Mouse (Mus musculus) erythroblast, embryonic 14.5 days (primary cell): ENCODE results near the gene Dyrk1a. TPM values are rescaled to one million over a fixed set of nuclear protein-coding genes. Genes with fewer than 3 reads are reported as not detected.

Source experiments
- H3K27me3 ChIP-seq: 2 replicates; pipeline ENCODE4 v1.6.1; 2012; ENCODE audit warnings: inconsistent platforms; ENCODE audit not compliant: control insufficient read depth
- H3K36me3 ChIP-seq: 2 replicates; pipeline ENCODE4 v1.6.1; 2012; ENCODE audit warnings: mild to moderate bottlenecking, inconsistent platforms; ENCODE audit not compliant: control insufficient read depth
- H3K4me1 ChIP-seq: 2 replicates; pipeline ENCODE4 v1.6.1; 2012; ENCODE audit warnings: inconsistent platforms; ENCODE audit not compliant: control insufficient read depth
- H3K4me3 ChIP-seq: replicated peaks from 2 replicates; pipeline ENCODE3; 2012; ENCODE audit warnings: moderate library complexity, mild to moderate bottlenecking, inconsistent platforms
- H3K9me3 ChIP-seq: 2 replicates; pipeline ENCODE4 v1.6.1; 2012; ENCODE audit warnings: low read length, inconsistent platforms, mixed read lengths; ENCODE audit not compliant: control insufficient read depth
- GATA1 ChIP-seq: IDR thresholded peaks from 2 replicates; pipeline ENCODE4 v1.6.1; 2012; ENCODE audit warnings: low read length, inconsistent platforms, mixed read lengths
- TAL1 ChIP-seq: IDR thresholded peaks from 3 replicates; pipeline ENCODE4 v1.6.1; 2012; ENCODE audit warnings: low read length, inconsistent platforms, mixed read lengths
- polyA plus RNA-seq: library from polyadenylated mRNA; stranded (reverse); fragments of >175 nt; gene quantifications from 2 replicates; pipeline ENCODE4 v1.2.3, GENCODE M21; 2012

Dyrk1a gene
- polyA plus RNA-seq, 1 experiment: 2.2 TPM

- TF ChIP-seq TAL1 (no peak), GATA1 (no peak)
- H3K4me1 ChIP-seq: peaks cover 52% of the 10 kb centered on the region
- no peaks in the 10 kb centered on the region for H3K27me3 ChIP-seq
Observed at GRCm38 (mm10) chr16:94637423-94637822, 67.6 kb downstream of the Dyrk1a start.

GRCm38 (mm10) chr16:94641799-94642198 is 72.0 kb downstream of the Dyrk1a start:
- no peak for TF ChIP-seq TAL1
- no peak for TF ChIP-seq GATA1
- Histone ChIP-seq H3K9me3 (no peaks in the 10 kb centered on the region), H3K36me3 (peaks cover 39% of the 10 kb centered on the region), H3K4me3 (no peak overlapping the region), H3K4me1 (peaks cover 50% of the 10 kb centered on the region), H3K27me3 (no peaks in the 10 kb centered on the region)

More at GRCm38 (mm10) chr16:94637423-94637822, 67.6 kb downstream of the Dyrk1a start:
- Histone ChIP-seq H3K36me3 (peaks cover 34% of the 10 kb centered on the region), H3K9me3 (no peaks in the 10 kb centered on the region), H3K4me3 (no peak overlapping the region)

- H3K4me3 ChIP-seq: no peak overlapping the region
- TF ChIP-seq TAL1: no peak
- no peak for TF ChIP-seq GATA1
- H3K27me3 ChIP-seq: no peaks in the 10 kb centered on the region
- H3K9me3 ChIP-seq: no peaks in the 10 kb centered on the region
- peaks cover 22% of the 10 kb centered on the region for H3K4me1 ChIP-seq
- peaks cover 31% of the 10 kb centered on the region for H3K36me3 ChIP-seq
Observed at GRCm38 (mm10) chr16:94647153-94647552, 77.3 kb downstream of the Dyrk1a start.

- no peak for TF ChIP-seq GATA1
- TF ChIP-seq TAL1: no peak
- Histone ChIP-seq H3K36me3 (peaks cover 25% of the 10 kb centered on the region), H3K9me3 (no peaks in the 10 kb centered on the region), H3K4me1 (peaks cover 16% of the 10 kb centered on the region), H3K4me3 (no peak overlapping the region), H3K27me3 (no peaks in the 10 kb centered on the region)
Observed at GRCm38 (mm10) chr16:94647925-94648324, 78.1 kb downstream of the Dyrk1a start.

- Histone ChIP-seq H3K36me3 (peaks cover 22% of the 10 kb centered on the region), H3K27me3 (no peaks in the 10 kb centered on the region), H3K4me3 (no peak overlapping the region), H3K4me1 (peaks cover 16% of the 10 kb centered on the region), H3K9me3 (no peaks in the 10 kb centered on the region)
- TF ChIP-seq TAL1 (no peak), GATA1 (no peak)
Observed at GRCm38 (mm10) chr16:94649861-94650260, 80.1 kb downstream of the Dyrk1a start.

GRCm38 (mm10) chr16:94652091-94652713 is 82.4 kb downstream of the Dyrk1a start:
- peaks cover 16% of the 10 kb centered on the region for H3K36me3 ChIP-seq
- TF ChIP-seq GATA1 (no peak), TAL1 (no peak)
- H3K4me3 ChIP-seq: no peak overlapping the region
- peaks cover 11% of the 10 kb centered on the region for H3K4me1 ChIP-seq
- H3K9me3 ChIP-seq: no peaks in the 10 kb centered on the region
- no peaks in the 10 kb centered on the region for H3K27me3 ChIP-seq

GRCm38 (mm10) chr16:94655083-94655482 is 85.3 kb downstream of the Dyrk1a start:
- H3K27me3 ChIP-seq: no peaks in the 10 kb centered on the region
- no peaks in the 10 kb centered on the region for H3K9me3 ChIP-seq
- H3K4me1 ChIP-seq: peaks cover 5% of the 10 kb centered on the region
- no peak overlapping the region for H3K4me3 ChIP-seq
- TF ChIP-seq TAL1 (no peak), GATA1 (no peak)
- H3K36me3 ChIP-seq: peaks cover 21% of the 10 kb centered on the region

- H3K27me3 ChIP-seq: no peaks in the 10 kb centered on the region
- no peaks in the 10 kb centered on the region for H3K9me3 ChIP-seq
- TF ChIP-seq GATA1 (no peak), TAL1 (no peak)
- peaks cover 5% of the 10 kb centered on the region for H3K4me1 ChIP-seq
- peaks cover 32% of the 10 kb centered on the region for H3K36me3 ChIP-seq
- no peak overlapping the region for H3K4me3 ChIP-seq
Observed at GRCm38 (mm10) chr16:94656891-94657290, 87.1 kb downstream of the Dyrk1a start.

- peaks cover 4% of the 10 kb centered on the region; the same call in 1 of the 2 replicates for H3K4me1 ChIP-seq
- H3K36me3 ChIP-seq: peaks cover 42% of the 10 kb centered on the region
- H3K4me3 ChIP-seq: no peak overlapping the region
- no peaks in the 10 kb centered on the region for H3K27me3 ChIP-seq
- TF ChIP-seq TAL1 (no peak), GATA1 (no peak)
- H3K9me3 ChIP-seq: no peaks in the 10 kb centered on the region
Observed at GRCm38 (mm10) chr16:94659394-94659793, 89.6 kb downstream of the Dyrk1a start.

- TF ChIP-seq TAL1: no peak
- TF ChIP-seq GATA1: no peak
- H3K9me3 ChIP-seq: no peaks in the 10 kb centered on the region
- H3K36me3 ChIP-seq: peaks cover 51% of the 10 kb centered on the region
- H3K4me1 ChIP-seq: peaks cover 4% of the 10 kb centered on the region; the same call in 1 of the 2 replicates
- H3K27me3 ChIP-seq: no peaks in the 10 kb centered on the region
- no peak overlapping the region for H3K4me3 ChIP-seq
Observed at GRCm38 (mm10) chr16:94660221-94660620, 90.4 kb downstream of the Dyrk1a start.
